Mouse (Mus musculus): Measurements from ENCODE around the gene Polr2e. TPM values are rescaled to one million over a fixed set of nuclear protein-coding genes. Genes with fewer than 3 reads are reported as not detected.

Polr2e gene
- total RNA-seq, 2 experiments from 2014 or later, result 64.1 to 66.0 TPM

- peak in 1 of 2 experiments; percentile 52 for DNase-seq (ENCODE audit: extremely low spot score in 1 of 2, low spot score in 2 of 2)
- intact Hi-C loops (cut with DNase I), result no loop called here
Measured at GRCm38 (mm10) chr10:80024229-80025043, 15.2 kb downstream of the Polr2e start.

GRCm38 (mm10) chr10:80023758-80024157 lies 15.8 kb downstream of the Polr2e start:
- intact Hi-C loops (cut with DNase I), result no loop called here
- no peak for DNase-seq (ENCODE audit: extremely low spot score in 1 of 2, low spot score in 2 of 2)

- no peak for DNase-seq (ENCODE audit: extremely low spot score in 1 of 2, low spot score in 2 of 2)
- intact Hi-C loops (cut with DNase I), result no loop called here
Measured at GRCm38 (mm10) chr10:80022806-80023205, 16.8 kb downstream of the Polr2e start.

GRCm38 (mm10) chr10:80022164-80022563 lies 17.4 kb downstream of the Polr2e start:
- intact Hi-C loops (cut with DNase I), result no loop called here
- peak in 1 of 2 experiments; percentile 23 for DNase-seq (ENCODE audit: extremely low spot score in 1 of 2, low spot score in 2 of 2)

- intact Hi-C loops (cut with DNase I), result no loop called here
- DNase-seq (ENCODE audit: extremely low spot score in 1 of 2, low spot score in 2 of 2), result no peak
Measured at GRCm38 (mm10) chr10:80021320-80021641, 18.3 kb downstream of the Polr2e start.

- DNase-seq (ENCODE audit: extremely low spot score in 1 of 2, low spot score in 2 of 2), result no peak
- intact Hi-C loops (cut with DNase I), result no loop called here
Measured at GRCm38 (mm10) chr10:80020603-80021319, 18.8 kb downstream of the Polr2e start.

GRCm38 (mm10) chr10:80020191-80020590 lies 19.4 kb downstream of the Polr2e start:
- intact Hi-C loops (cut with DNase I), result no loop called here
- DNase-seq (ENCODE audit: extremely low spot score in 1 of 2, low spot score in 2 of 2), result no peak

- DNase-seq (ENCODE audit: extremely low spot score in 1 of 2, low spot score in 2 of 2), result peak in 1 of 2 experiments; percentile 26
- intact Hi-C loops (cut with DNase I), result no loop called here
Measured at GRCm38 (mm10) chr10:80019471-80020131, 20.0 kb downstream of the Polr2e start.

GRCm38 (mm10) chr10:80018739-80019297 lies 20.8 kb downstream of the Polr2e start:
- peak in 1 of 2 experiments; percentile 33 for DNase-seq (ENCODE audit: extremely low spot score in 1 of 2, low spot score in 2 of 2)
- intact Hi-C loops (cut with DNase I), result no loop called here

- peak in 1 of 2 experiments; percentile 28 for DNase-seq (ENCODE audit: extremely low spot score in 1 of 2, low spot score in 2 of 2)
- intact Hi-C loops (cut with DNase I), result no loop called here
Measured at GRCm38 (mm10) chr10:80017771-80018170, 21.8 kb downstream of the Polr2e start.

- DNase-seq (ENCODE audit: extremely low spot score in 1 of 2, low spot score in 2 of 2), result peak in 1 of 2 experiments; percentile 68
- intact Hi-C loops (cut with DNase I), result no loop called here
Measured at GRCm38 (mm10) chr10:80017361-80017760, 22.2 kb downstream of the Polr2e start.

GRCm38 (mm10) chr10:80016931-80017330 lies 22.7 kb downstream of the Polr2e start:
- intact Hi-C loops (cut with DNase I), result no loop called here

GRCm38 (mm10) chr10:80016511-80016910 lies 23.1 kb downstream of the Polr2e start, which contains the start of gene Arhgap45:
Gene Arhgap45 (plus strand): TSS chr10:80016653.
- intact Hi-C loops (cut with DNase I), result no loop called here
- peak in 1 of 2 experiments; percentile 51 for DNase-seq (ENCODE audit: extremely low spot score in 1 of 2, low spot score in 2 of 2)

More at GRCm38 (mm10) chr10:80016931-80017330, 22.7 kb downstream of the Polr2e start:
- DNase-seq (ENCODE audit: extremely low spot score in 1 of 2, low spot score in 2 of 2), result peak in 1 of 2 experiments; percentile 28

- intact Hi-C loops (cut with DNase I), result no loop called here
- DNase-seq (ENCODE audit: extremely low spot score in 1 of 2, low spot score in 2 of 2), result peak in 1 of 2 experiments; percentile 25
Measured at GRCm38 (mm10) chr10:80015583-80015982, 24.0 kb downstream of the Polr2e start.

- peak in 1 of 2 experiments; percentile 32 for DNase-seq (ENCODE audit: extremely low spot score in 1 of 2, low spot score in 2 of 2)
- intact Hi-C loops (cut with DNase I), result no loop called here
Measured at GRCm38 (mm10) chr10:80014484-80015290, 24.9 kb downstream of the Polr2e start.

GRCm38 (mm10) chr10:80013609-80014008 lies 26.0 kb downstream of the Polr2e start:
- intact Hi-C loops (cut with DNase I), result no loop called here
- peak in 1 of 2 experiments; percentile 38 for DNase-seq (ENCODE audit: extremely low spot score in 1 of 2, low spot score in 2 of 2)

- intact Hi-C loops (cut with DNase I), result no loop called here
- no peak for DNase-seq (ENCODE audit: extremely low spot score in 1 of 2, low spot score in 2 of 2)
Measured at GRCm38 (mm10) chr10:80011740-80012139, 27.9 kb downstream of the Polr2e start.

- intact Hi-C loops (cut with DNase I), result no loop called here
- no peak for DNase-seq (ENCODE audit: extremely low spot score in 1 of 2, low spot score in 2 of 2)
Measured at GRCm38 (mm10) chr10:80004233-80004705, 35.3 kb downstream of the Polr2e start.

Data from left cerebral cortex, postnatal 10 days (tissue).